Mouse (Mus musculus) testis, adult 2 months (tissue): ENCODE data around the gene Myh1.

ENCODE experiments used
- CTCF ChIP-seq: fragments of 200-500 bp; IDR thresholded peaks from 2 replicates; pipeline ENCODE4 v1.5.1; 2012; ENCODE audit warnings: low read depth, mild to moderate bottlenecking, inconsistent platforms, low read length, moderate library complexity; ENCODE audit not compliant: control insufficient read depth, insufficient read depth, insufficient replicate concordance
- POLR2A ChIP-seq: fragments of 200-500 bp; IDR thresholded peaks from 2 replicates; pipeline ENCODE4 v1.6.1; 2012; ENCODE audit warnings: low read depth, mild to moderate bottlenecking, inconsistent platforms, low read length, moderate library complexity; ENCODE audit not compliant: control insufficient read depth

DNA sequence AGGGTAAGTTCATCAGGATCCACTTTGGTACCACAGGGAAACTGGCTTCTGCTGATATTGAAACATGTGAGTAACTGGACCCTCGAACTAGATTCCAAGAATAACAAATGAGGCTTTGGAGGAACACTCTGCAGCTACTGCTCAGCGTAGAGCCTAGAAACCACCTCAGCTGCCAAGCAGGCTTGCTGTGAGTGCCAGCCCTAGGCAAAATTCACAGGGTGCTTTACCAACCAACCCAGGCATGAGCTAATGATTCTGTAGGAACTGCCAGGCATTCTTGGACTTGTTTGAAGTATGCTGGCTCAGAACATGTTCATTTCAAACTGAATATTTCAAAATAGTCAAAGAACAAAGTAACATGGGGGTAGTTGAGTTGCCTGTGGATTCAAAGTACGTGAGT, 4.9 kb downstream of the Myh1 start:
- no peak for TF ChIP-seq CTCF
- TF ChIP-seq POLR2A = no peak
